Mouse (Mus musculus) liver, postnatal 0 days (tissue): ENCODE measurements around the gene Rab3gap2.

ENCODE experiments used
- CTCF ChIP-seq: sonication (generic); IDR thresholded peaks from 2 replicates; pipeline ENCODE4 v1.5.1; 2016; ENCODE audit warnings: antibody characterized with exemption, low read depth
- EP300 ChIP-seq: IDR thresholded peaks from 2 replicates; pipeline ENCODE4 v1.6.1; 2016; ENCODE audit warnings: antibody characterized with exemption, low read depth, mild to moderate bottlenecking

- TF ChIP-seq CTCF (no peak), EP300 (no peak)
Observed at GRCm38 (mm10) chr1:185205090-185205489, 1.2 kb downstream of the Rab3gap2 start.
